28 mouse cellular contexts compared by ENCODE assay signal in genomic region chr6:121284132-121284531, GRCm38 (mm10). TPM values are rescaled to one million over a fixed set of nuclear protein-coding genes. Genes with fewer than 3 reads are reported as not detected.
DNase-seq lines count a peak whose midpoint lies in the region.
"Had no signal": no experiment of that assay in that cellular context is flagged by ENCODE, and none has a peak within 500 bp of the region (broad histone marks: within the 10 kb centered on the region; RNA-seq: fewer than 3 reads in every experiment).

No protein-coding gene starts in this region.

- 93% methylated on average over 5 of the region's 5 CpGs for WGBS in limb, embryonic 10.5 days

- no peaks in the 10 kb centered on the region for H3K4me1 ChIP-seq in limb, embryonic 10.5 days
- H3K4me1 ChIP-seq: embryonic facial prominence, embryonic 10.5 days; embryonic facial prominence, embryonic 13.5 days; forebrain, embryonic 12.5 days; forebrain, embryonic 15.5 days; heart, embryonic 12.5 days; heart, embryonic 15.5 days; hindbrain, embryonic 10.5 days; hindbrain, embryonic 13.5 days; intestine, embryonic 15.5 days had no signal

- no peaks in the 10 kb centered on the region for H3K36me3 ChIP-seq in limb, embryonic 10.5 days
- H3K36me3 ChIP-seq: embryonic facial prominence, embryonic 10.5 days; embryonic facial prominence, embryonic 13.5 days; forebrain, embryonic 12.5 days; forebrain, embryonic 15.5 days; G1E; heart, embryonic 12.5 days; heart, embryonic 15.5 days; hindbrain, embryonic 10.5 days; hindbrain, embryonic 13.5 days; intestine, embryonic 15.5 days had no signal

- no peaks in the 10 kb centered on the region for H3K27me3 ChIP-seq in limb, embryonic 10.5 days (ENCODE audit: low read depth, poor library complexity, severe bottlenecking)
- H3K27me3 ChIP-seq: embryonic facial prominence, embryonic 13.5 days; forebrain, embryonic 12.5 days; forebrain, embryonic 15.5 days; heart, embryonic 12.5 days; heart, embryonic 15.5 days; hindbrain, embryonic 13.5 days; intestine, embryonic 15.5 days had no signal

- H3K9me3 ChIP-seq in limb, embryonic 10.5 days (replicated peaks), result no peaks in the 10 kb centered on the region
- H3K9me3 ChIP-seq: embryonic facial prominence, embryonic 10.5 days; embryonic facial prominence, embryonic 13.5 days; forebrain, embryonic 12.5 days; forebrain, embryonic 15.5 days; G1E; heart, embryonic 12.5 days; heart, embryonic 15.5 days; hindbrain, embryonic 10.5 days; hindbrain, embryonic 13.5 days; intestine, embryonic 15.5 days had no signal

- peak; percentile 50 for DNase-seq in adrenal gland, adult 2 months
- DNase-seq in adrenal gland, adult 8-10 months, result no peak
- DNase-seq in adrenal gland, postnatal 36 days, result peak; percentile 15 to 36
- no peak for DNase-seq in adrenal gland, postnatal 25 days
- peak; percentile 59 for DNase-seq in 416B (ENCODE audit: low read depth)
- DNase-seq in limb, embryonic 10.5 days (ENCODE audit: low spot score), result no peak
- DNase-seq in retina, postnatal 1 day, result no peak
- DNase-seq: cerebellum, adult 11 months; cerebellum, adult 2 months; cerebellum, adult 9-11 months; cerebellum, postnatal 36 days; embryo, embryonic 11 days; gastrocnemius, postnatal 25 days; heart, adult 18-20 months; heart, postnatal 10 days; heart, postnatal 36 days; kidney, adult 11 months had no signal

- no peak overlapping the region for H3K27ac ChIP-seq in limb, embryonic 10.5 days
- H3K27ac ChIP-seq: embryonic facial prominence, embryonic 10.5 days; embryonic facial prominence, embryonic 13.5 days; forebrain, embryonic 12.5 days; forebrain, embryonic 15.5 days; heart, embryonic 15.5 days; hindbrain, embryonic 10.5 days; hindbrain, embryonic 13.5 days; intestine, embryonic 15.5 days had no signal

- H3K4me3 ChIP-seq in limb, embryonic 10.5 days, result no peak overlapping the region
- H3K4me3 ChIP-seq: embryonic facial prominence, embryonic 10.5 days; embryonic facial prominence, embryonic 13.5 days; erythroblast, embryonic 14.5 days; forebrain, embryonic 12.5 days; forebrain, embryonic 15.5 days; heart, embryonic 12.5 days; heart, embryonic 15.5 days; hindbrain, embryonic 10.5 days; hindbrain, embryonic 13.5 days; intestine, embryonic 15.5 days had no signal

RNA-seq across cellular contexts. Expression of gene Slc6a13, which starts 15.9 kb away (rescaled TPM):
- total RNA-seq in adrenal gland, adult 2 months (2021), result 1 to 10 TPM; 1.1 to 2.5 TPM
- polyA plus RNA-seq in adrenal gland, adult 2 months (2012; rRNA removed), result 1.6 and 1.9 TPM in 2 replicates
- 1 to 10 TPM in 3 of 4 experiments, under 1 TPM in 1; 0.63 to 9.7 (median 3.0) TPM for total RNA-seq in adrenal gland, adult 8-10 months (2022)
- total RNA-seq in adrenal gland, postnatal 36 days (2021), result 1 to 10 TPM in 1 of 2 experiments, under 1 TPM in 1; 0.59 to 1.8 TPM
- 1.4 and 2.3 TPM in 2 replicates for total RNA-seq in adrenal gland, postnatal 25 days (2021)
- polyA plus RNA-seq in limb, embryonic 10.5 days (2016; fragmentation: Nextera tagmentation; extraction: Ambion mirVana), result 1.1 and 1.7 TPM in 2 replicates

RNA-seq across cellular contexts. Expression of gene Usp18, which starts 38.4 kb away (rescaled TPM):
- total RNA-seq in adrenal gland, adult 2 months (2021), result 1 to 10 TPM; 2.7 TPM
- 7.6 and 9.6 TPM in 2 replicates for polyA plus RNA-seq in adrenal gland, adult 2 months (2012; rRNA removed)
- total RNA-seq in adrenal gland, adult 8-10 months (2022), result 1 to 10 TPM; 2.1 to 4.1 (median 3.3) TPM
- 1 to 10 TPM; 3.5 to 4.2 TPM for total RNA-seq in adrenal gland, postnatal 36 days (2021)
- 1.4 and 2.2 TPM in 2 replicates for total RNA-seq in adrenal gland, postnatal 25 days (2021)
- 0.21 and 0.99 TPM in 2 replicates for polyA plus RNA-seq in limb, embryonic 10.5 days (2016; fragmentation: Nextera tagmentation; extraction: Ambion mirVana)
- polyA plus RNA-seq: erythroblast, embryonic 14.5 days had no signal

RNA-seq across cellular contexts. Expression of gene Slc6a12, which starts 58.7 kb away (rescaled TPM):
- under 1 TPM; 0.48 to 0.95 TPM for total RNA-seq in adrenal gland, adult 2 months (2021)
- polyA plus RNA-seq in adrenal gland, adult 2 months (2012; rRNA removed), result 0.36 and 0.44 TPM in 2 replicates
- total RNA-seq in adrenal gland, adult 8-10 months (2022), result under 1 TPM in 3 of 4 experiments, not detected in 1; 0.20 to 0.83 (median 0.55) TPM
- total RNA-seq in adrenal gland, postnatal 36 days (2021), result under 1 TPM; 0.63 to 0.66 TPM
- total RNA-seq in adrenal gland, postnatal 25 days (2021), result 0.36 and 1.1 TPM in 2 replicates
- polyA plus RNA-seq in limb, embryonic 10.5 days (2016; fragmentation: Nextera tagmentation; extraction: Ambion mirVana), result 0.55 and 1.0 TPM in 2 replicates
- total RNA-seq: G1E; heart, adult 18-20 months; heart, postnatal 10 days; heart, postnatal 36 days had no signal
- polyA plus RNA-seq: embryonic facial prominence, embryonic 13.5 days; erythroblast, embryonic 14.5 days; G1E; heart, embryonic 12.5 days; heart, embryonic 15.5 days; hindbrain, embryonic 10.5 days had no signal

Comparison
In these comparisons a context has a peak if more than half of its experiments do, and no peak if none do; other contexts are left out.
1. DNase-seq: peak in adrenal gland, adult 2 months (single experiment), adrenal gland, postnatal 36 days (2 of 2) and 416B (single experiment); none in adrenal gland, adult 8-10 months (single experiment), adrenal gland, postnatal 25 days (single experiment), limb, embryonic 10.5 days (single experiment) and retina, postnatal 1 day (single experiment).